In genomic region chr16:38369000-38369399, GRCm38 (mm10) we compare ENCODE assay signal across 1 mouse cellular context.
TF ChIP-seq lines count a peak whose summit lies in the region.

No protein-coding gene starts in this region.

TF ChIP-seq in MEL, 35 proteins besides CTCF, POLR2A, EP300 and RAD21:
- TF ChIP-seq MXI1 (IDR thresholded peaks at IDR 0.05; ENCODE audit: low read depth, low read length): no peak
- no peak for TF ChIP-seq MAZ (IDR thresholded peaks at IDR 0.05; ENCODE audit: low read depth, low read length)
- TF ChIP-seq TAL1 (IDR thresholded peaks at IDR 0.05; ENCODE audit: low read length): no peak
- no peak for TF ChIP-seq MEF2A (IDR thresholded peaks at IDR 0.05; ENCODE audit: extremely low read depth, insufficient replicate concordance, low read depth, low read length, poor library complexity, severe bottlenecking)
- TF ChIP-seq MAX (IDR thresholded peaks at IDR 0.05; ENCODE audit: low read length): no peak
- TF ChIP-seq USF1 (IDR thresholded peaks at IDR 0.05; ENCODE audit: low read depth, low read length): no peak
- no peak for TF ChIP-seq ETS1 (IDR thresholded peaks at IDR 0.05; ENCODE audit: low read depth, low read length)
- TF ChIP-seq SIN3A (IDR thresholded peaks at IDR 0.05; ENCODE audit: low read length): no peak
